Mouse (Mus musculus): ENCODE results near the gene Aym1.

- TF ChIP-seq CTCF (IDR thresholded peaks at IDR 0.05; ENCODE audit: extremely low read depth, insufficient read length, insufficient replicate concordance, low read depth, low read length): no peak
- TF ChIP-seq POLR2A (IDR thresholded peaks at IDR 0.05; ENCODE audit: low read depth, low read length): no peak
These were observed 22.2 kb upstream of the Aym1 start for GRCm38 (mm10) chr5:113334621-113335530.
